Mouse (Mus musculus) gastrocnemius, postnatal 14 days (tissue): Measurements from ENCODE around the gene Kcnj6. TPM values are rescaled to one million over a fixed set of nuclear protein-coding genes. Genes with fewer than 3 reads are reported as not detected.

Experiments used
- DNase-seq: peaks from one replicate; pipeline ENCODE4 v3.0.0; 2021; ENCODE audit warnings: mixed read lengths
- intact Hi-C: fragments of 180-260 bp; cut with DNase I; formaldehyde crosslinking; loops from one replicate; pipeline ENCODE4 v1.15.1; 2025; ENCODE audit warnings: low total_unique reads
- total RNA-seq, 2 experiments: library from RNA; stranded (reverse); gene quantifications; 2 replicates each; pipeline ENCODE4 v1.2.3; 2021

Gene Kcnj6
- total RNA-seq, 2 experiments from 2014 or later = 0.10 TPM; not detected in 1

- DNase-seq = no peak
- intact Hi-C loops = no loop called here
Observed at GRCm38 (mm10) chr16:94949172-94949571, 48.3 kb downstream of the Kcnj6 start.

- no peak for DNase-seq
- intact Hi-C loops = no loop called here
Observed at GRCm38 (mm10) chr16:94946848-94947247, 50.7 kb downstream of the Kcnj6 start.

DNA sequence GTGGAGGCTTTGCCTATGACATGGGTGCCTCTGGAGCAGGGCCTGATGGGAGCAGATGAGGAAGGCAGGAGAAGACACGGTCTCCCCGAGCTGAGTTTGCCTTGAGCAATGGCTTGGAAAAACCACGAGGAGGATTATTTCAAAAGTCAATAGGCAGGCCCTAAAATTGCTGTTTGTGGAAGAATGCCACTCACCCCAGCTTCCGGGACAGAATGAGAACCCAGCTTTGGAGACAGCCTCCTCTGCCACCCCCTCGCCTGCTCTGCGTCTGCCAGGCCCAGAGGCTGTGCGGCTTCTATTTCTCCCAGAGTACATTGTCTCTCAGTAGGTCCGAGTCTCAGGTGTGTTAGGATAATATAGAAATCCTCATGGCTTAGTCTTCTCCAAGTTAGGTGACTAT is 64.8 kb downstream of the Kcnj6 start:
- intact Hi-C loops = no loop called here
- no peak for DNase-seq

DNA sequence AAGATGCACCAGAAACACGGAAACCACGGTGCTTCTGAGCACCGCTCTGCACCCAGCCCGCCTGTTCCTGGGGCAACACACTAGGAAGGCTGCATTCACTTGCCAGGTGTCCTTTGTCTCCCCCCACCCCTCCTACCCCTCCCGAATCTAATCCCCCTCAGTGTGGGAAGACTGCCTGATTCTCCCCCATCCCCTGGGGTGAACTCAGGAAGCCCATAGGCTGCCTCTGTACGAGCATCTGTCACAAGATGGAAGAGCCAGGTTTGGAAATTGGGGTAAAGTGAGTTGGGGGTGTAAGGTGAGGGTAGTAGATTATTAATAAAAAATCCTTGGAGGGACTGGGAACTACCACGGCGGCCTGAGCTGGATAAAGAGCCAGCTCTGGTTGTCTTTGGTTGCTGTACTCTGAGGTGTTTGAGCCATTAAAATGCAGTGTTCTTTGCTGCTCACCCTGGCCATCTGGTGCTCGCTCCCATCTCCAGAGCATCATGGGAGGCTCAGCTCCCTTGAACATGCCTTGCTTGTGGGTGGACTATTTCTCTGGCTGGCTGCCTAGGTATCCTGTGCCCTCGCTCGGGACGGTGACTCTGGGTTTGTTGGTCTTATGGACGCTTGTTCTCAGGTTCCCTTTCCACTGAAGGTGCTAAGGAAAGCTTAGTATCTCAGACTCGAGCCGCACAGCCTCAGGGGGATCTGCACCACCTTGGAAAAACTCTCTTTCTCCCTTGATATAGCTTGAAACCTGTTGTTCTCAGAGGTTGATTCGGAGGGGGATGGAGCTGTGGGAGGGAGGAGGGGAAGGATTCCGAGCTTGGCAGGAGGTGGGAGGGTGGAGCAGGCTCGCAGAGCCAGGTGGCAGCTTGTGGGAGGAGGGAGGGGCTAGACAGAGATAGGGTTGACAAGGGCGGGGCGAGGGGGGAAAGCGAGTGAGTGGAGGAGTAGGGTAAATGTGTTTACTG is 65.9 kb downstream of the Kcnj6 start:
- intact Hi-C loops = no loop called here
- DNase-seq = no peak

- intact Hi-C loops = no loop called here
- DNase-seq = no peak
Observed at GRCm38 (mm10) chr16:94925364-94925763, 72.1 kb downstream of the Kcnj6 start.

DNA sequence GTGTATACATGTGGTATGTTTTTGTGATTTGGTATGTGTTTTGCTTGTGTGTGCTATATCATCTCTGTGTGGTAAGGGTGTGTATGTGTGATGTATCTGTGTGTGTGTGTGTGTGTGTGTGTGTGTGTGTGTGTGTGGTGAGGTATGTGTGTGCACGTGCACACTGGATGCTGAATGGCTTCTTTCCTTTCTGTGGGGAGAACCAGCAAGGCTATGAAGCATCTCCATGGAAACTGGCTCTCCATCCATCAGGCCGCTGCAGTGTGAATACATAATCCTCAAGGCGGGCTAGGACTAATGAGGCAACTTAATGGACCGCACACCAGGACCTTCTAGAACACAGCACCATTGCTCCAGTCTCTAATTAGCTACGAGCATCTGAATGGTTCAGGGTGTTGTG is 78.3 kb downstream of the Kcnj6 start:
- intact Hi-C loops = no loop called here

DNA sequence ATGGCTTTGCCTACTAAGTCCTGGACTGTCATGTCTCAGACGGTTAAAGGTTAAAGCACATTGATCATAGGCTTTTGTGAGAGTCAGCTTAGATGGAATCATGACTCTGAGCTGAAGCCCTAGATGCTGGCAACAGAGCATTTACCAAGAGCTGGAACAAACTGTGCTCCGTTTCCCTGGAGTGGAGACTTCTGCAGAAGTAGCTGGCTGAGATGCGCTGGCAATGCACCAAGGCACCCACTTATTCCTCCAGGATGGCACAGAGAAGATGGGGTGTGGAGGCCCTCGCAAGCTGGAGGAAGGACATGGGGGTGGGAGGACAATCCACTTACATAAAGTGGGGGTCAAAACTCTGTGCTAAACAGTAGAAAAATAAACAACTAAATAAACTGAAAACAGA is 91.5 kb downstream of the Kcnj6 start:
- no peak for DNase-seq
- intact Hi-C loops = no loop called here

More for the DNA sequence above, 78.3 kb downstream of the Kcnj6 start:
- DNase-seq = no peak

GRCm38 (mm10) chr16:94898832-94899231 is 98.7 kb downstream of the Kcnj6 start:
- intact Hi-C loops = no loop called here
- no peak for DNase-seq

DNA sequence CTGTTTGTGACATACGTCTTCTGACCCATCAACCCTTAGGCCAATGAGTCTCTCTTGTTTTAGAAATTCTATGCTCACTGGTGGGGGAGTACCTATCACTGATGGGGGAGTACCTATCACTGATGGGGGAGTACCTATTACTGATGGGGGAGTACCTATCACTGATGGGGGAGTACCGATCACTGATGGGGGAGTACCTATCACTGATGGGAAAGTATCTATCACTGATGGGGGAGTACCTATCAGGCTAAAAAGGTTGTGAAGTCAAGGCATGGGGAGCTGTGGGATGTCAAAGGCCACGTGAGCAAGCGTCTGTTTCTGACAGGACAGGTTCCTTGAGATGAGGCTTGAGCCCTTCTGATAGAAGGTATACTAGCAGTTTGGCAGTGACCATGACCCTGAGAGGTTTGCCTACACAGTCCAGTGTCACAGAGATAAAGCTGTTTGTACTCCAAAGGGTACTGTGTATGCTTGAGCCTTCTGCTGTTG is 105.3 kb downstream of the Kcnj6 start:
- intact Hi-C loops = no loop called here
- DNase-seq = no peak

DNA sequence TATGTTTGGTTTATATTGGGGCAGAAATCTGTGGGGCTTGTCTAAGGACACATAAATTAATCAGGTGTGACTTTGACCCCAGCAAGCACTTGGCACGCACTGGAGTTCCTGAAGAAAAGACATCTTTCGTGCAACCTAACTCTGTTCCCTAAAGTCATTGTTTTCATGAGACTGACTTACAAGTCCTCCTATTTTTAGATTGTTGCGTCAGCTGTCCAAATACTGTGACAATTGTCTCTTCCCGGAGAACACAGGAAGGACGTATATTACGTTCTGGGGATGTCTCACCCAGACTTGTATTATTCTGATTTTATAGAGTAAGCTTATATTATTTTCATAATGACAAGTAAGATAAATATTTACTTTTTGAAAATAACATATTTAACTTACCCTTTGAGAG is 106.9 kb downstream of the Kcnj6 start:
- intact Hi-C loops = no loop called here
- no peak for DNase-seq

GRCm38 (mm10) chr16:94890056-94890455 is 107.4 kb downstream of the Kcnj6 start:
- intact Hi-C loops = no loop called here
- DNase-seq = no peak

- no peak for DNase-seq
- intact Hi-C loops = no loop called here
Observed at GRCm38 (mm10) chr16:94888554-94888953, 108.9 kb downstream of the Kcnj6 start.

GRCm38 (mm10) chr16:94886398-94886797 is 111.1 kb downstream of the Kcnj6 start:
- no peak for DNase-seq
- intact Hi-C loops = no loop called here

GRCm38 (mm10) chr16:94885062-94885461 is 112.4 kb downstream of the Kcnj6 start:
- intact Hi-C loops = no loop called here

DNA sequence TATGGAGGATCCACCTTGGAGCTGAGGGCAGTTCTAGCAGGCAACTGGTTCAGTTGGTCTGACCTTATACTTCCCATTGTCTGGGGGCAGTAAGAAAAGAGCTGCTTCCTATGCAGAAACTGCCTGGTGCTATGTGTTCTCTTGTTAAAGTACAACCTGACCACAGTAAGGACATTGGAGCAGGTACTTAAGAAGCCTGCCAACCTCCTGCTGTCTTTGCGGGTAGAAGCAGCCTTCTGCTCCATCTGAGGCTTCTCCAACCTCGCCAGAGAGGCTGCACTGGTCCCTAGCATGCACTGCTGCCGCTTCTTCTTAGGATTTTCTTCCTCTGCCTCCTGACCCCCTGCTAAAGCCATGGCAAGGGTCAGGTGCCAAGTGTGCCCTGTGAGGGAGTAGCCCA is 113.6 kb downstream of the Kcnj6 start:
- intact Hi-C loops = no loop called here

More at GRCm38 (mm10) chr16:94885062-94885461, 112.4 kb downstream of the Kcnj6 start:
- no peak for DNase-seq

DNA sequence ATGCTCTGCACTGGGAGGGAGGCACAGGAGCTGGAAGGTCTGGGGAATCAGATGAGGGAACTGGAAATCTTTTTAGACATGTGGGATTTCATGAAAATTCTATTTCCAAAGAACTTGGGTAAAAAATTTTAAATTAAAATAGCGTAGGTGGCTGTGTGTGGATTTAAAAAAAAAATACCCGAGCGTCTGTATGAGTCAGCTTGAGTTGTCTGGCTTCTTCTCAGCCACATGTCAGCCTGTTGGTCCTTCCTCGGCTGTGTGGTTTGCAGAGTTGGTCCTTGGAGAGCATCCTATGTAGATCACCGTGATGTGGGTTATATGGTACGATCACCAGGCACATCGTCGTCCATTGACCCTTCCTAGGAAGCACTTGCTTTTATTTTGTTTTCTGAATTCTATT is 114.3 kb downstream of the Kcnj6 start:
- DNase-seq = no peak
- intact Hi-C loops = no loop called here

More for the DNA sequence above, 113.6 kb downstream of the Kcnj6 start:
- DNase-seq = no peak

DNA sequence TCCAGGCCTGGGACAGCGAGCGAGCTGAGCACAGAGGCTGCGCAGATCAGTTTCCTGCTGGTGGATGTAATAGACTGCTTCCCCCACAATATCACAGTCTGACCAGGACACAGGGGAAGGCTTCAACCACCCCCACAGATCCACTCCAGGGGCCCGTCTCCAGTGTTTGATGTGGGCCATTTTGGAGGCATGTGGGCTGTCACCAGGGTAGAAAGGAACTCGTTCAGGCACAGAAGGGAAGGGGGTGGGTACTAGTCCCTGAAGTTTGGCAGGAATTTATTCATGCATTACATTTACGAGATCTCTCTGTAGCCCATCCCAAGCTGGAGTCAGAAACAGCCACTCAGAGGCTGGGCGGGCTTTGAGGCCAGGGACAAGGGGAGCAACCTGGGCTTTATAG is 115.4 kb downstream of the Kcnj6 start:
- no peak for DNase-seq
- intact Hi-C loops = no loop called here

DNA sequence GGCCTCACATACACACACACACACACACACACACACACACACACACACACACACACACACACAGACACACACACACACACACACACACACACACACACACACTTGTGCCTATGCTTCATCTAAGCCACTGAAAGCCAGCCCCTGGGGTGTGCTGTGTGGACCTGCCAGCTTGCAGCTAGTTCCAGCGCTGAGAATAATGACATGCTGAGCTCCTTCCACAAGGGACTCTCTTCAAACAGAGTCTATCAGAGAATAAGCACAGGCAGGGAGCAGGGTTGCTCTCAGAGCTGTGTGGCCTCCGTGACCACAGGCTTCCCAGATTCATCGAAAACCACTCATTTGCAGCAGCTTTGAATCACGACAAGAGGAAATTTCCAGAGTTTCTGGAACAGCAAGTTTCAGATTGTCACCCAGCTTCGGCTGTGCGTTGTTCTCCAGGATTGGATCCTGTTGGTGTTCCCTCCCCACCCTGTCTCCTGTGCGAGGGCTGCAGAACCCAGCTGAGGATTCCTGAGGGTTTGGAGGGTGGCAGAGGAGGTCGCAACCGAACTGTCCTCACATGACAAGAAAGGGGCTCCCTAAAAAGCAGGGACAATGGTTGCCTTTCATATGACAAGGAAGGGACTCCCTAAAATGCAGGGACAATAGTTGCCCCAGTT is 124.8 kb downstream of the Kcnj6 start:
- intact Hi-C loops = no loop called here

DNA sequence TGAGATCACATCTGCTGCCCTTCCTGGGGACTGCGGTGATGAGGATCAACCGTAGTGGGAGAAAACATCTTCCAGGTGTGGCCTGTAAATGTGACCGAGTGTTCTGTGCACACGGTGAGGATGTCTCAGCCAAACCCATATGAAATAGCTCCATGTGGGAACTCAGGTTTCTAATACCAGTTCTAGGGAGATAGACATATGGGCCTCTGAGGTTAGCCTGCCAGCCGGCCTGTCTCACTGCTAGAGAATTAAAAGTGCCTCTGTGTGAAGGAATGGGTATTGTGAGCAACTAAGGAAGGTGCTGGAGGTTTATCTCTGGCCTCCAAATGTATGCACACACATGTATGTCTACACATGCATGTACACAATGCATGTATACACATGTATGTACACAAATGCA is 129.1 kb downstream of the Kcnj6 start:
- intact Hi-C loops = no loop called here
- DNase-seq = no peak

More for the DNA sequence above, 124.8 kb downstream of the Kcnj6 start:
- DNase-seq = no peak

DNA sequence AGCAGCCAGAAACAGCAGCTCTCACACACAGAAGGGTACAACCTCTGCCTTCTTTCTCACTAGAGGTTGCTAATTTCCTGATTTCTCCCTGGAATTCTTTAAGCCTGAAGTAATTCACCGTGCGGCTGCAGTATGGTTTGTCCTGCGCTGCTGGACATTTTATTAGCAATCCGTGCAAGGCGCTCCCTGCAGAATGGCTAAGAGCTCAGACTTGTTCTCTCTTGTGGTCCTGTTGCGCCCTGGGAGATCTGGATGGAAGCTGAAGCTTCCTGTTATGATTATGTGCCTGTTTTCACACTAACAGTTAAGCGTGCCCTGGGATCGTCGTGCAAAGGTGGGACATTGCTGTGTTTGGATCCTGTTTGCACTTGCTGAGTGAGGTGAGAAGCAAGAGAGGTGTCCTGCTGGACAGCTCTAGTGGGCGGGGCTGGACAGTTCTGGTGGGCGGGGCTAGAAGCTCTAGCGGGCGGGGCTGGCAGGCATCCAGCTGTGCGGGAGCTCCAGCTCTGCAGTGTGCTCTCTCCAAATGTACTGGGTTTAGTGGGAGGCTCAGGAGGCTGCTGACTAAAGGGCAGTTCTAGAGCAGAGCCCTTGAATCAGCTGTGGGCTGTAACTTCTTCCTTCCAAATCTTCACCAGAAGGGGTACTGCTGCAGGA is 131.1 kb downstream of the Kcnj6 start:
- DNase-seq = peak; percentile 13
- intact Hi-C loops = no loop called here
